ENCODE assay signal across 9 mouse cellular contexts in the genomic region with DNA sequence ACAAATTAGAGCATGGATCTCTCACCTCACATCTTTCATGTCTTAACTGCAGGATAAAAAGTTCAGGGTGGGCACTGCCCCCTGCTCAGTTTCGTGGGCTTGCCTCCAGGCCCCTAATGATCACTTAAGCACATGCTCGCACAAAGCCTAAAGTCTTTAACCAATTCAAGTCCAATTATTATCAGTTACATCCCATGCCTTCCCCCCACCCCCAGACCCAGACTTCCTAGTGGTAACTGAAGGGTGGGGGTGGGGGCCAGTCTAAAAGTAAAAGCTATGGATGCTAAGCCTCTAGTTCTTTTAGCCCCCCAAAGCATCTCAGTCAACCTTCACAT.
DNase-seq lines count a peak whose midpoint lies in the region; ATAC-seq and TF ChIP-seq lines count a peak whose summit lies in the region.
"Had no signal": no experiment of that assay in that cellular context is flagged by ENCODE, and none has a peak within 500 bp of the region (broad histone marks: within the 10 kb centered on the region; RNA-seq: fewer than 3 reads in every experiment).

No protein-coding gene starts in this region.

- intact Hi-C loops in left cerebral cortex, postnatal 36 days (cut with DNase I) = no loop called here

- TF ChIP-seq CTCF in layer of hippocampus, adult 2 months (conservative IDR thresholded peaks at IDR 0.05) = no peak

- H3K36me3 ChIP-seq in forebrain, embryonic 12.5 days (replicated peaks) = no peaks in the 10 kb centered on the region
- H3K36me3 ChIP-seq in limb, embryonic 12.5 days = no peaks in the 10 kb centered on the region
- no peaks in the 10 kb centered on the region for H3K36me3 ChIP-seq in neural tube, embryonic 14.5 days (ENCODE audit: control insufficient read depth, insufficient read depth, low read length)

- peak overlapping the region; percentile 64; the same call in 1 of the 2 replicates for H3K9ac ChIP-seq in forebrain, embryonic 12.5 days
- H3K9ac ChIP-seq in limb, embryonic 12.5 days (replicated peaks) = peak overlapping the region; percentile 80
- peak overlapping the region; percentile 68 for H3K9ac ChIP-seq in neural tube, embryonic 14.5 days (replicated peaks; ENCODE audit: low read depth, low read length)

- peaks cover 20% of the 10 kb centered on the region for H3K4me1 ChIP-seq in forebrain, embryonic 12.5 days
- H3K4me1 ChIP-seq in limb, embryonic 12.5 days (replicated peaks) = peaks cover 51% of the 10 kb centered on the region
- peaks cover 37% of the 10 kb centered on the region for H3K4me1 ChIP-seq in neural tube, embryonic 14.5 days (ENCODE audit: control insufficient read depth, insufficient read depth, low read length)

- H3K27me3 ChIP-seq in forebrain, embryonic 12.5 days = peaks cover 22% of the 10 kb centered on the region
- H3K27me3 ChIP-seq in limb, embryonic 12.5 days = no peaks in the 10 kb centered on the region
- no peaks in the 10 kb centered on the region for H3K27me3 ChIP-seq in neural tube, embryonic 14.5 days (ENCODE audit: control insufficient read depth, insufficient read depth, low read length)

- no peak for ATAC-seq in forebrain, embryonic 12.5 days (ENCODE audit: low FRiP score)
- ATAC-seq in limb, embryonic 12.5 days (ENCODE audit: insufficient number of reproducible peaks, insufficient read depth, low FRiP score, low TSS enrichment, low read depth) = no peak
- no peak; the same call in 1 of the 2 replicates for ATAC-seq in neural tube, embryonic 14.5 days (ENCODE audit: low read depth)
- ATAC-seq in erythroblast, adult 5-6 weeks (replicated peaks; ENCODE audit: low FRiP score, poor library complexity, severe bottlenecking) = no peak

- peak overlapping the region; percentile 84 for H3K4me2 ChIP-seq in forebrain, embryonic 12.5 days
- H3K4me2 ChIP-seq in limb, embryonic 12.5 days = peak overlapping the region; percentile 62
- peak overlapping the region; percentile 78 for H3K4me2 ChIP-seq in neural tube, embryonic 14.5 days (ENCODE audit: low read depth, low read length)

- H3K27ac ChIP-seq in layer of hippocampus, adult 2 months = no peak overlapping the region
- no peak overlapping the region for H3K27ac ChIP-seq in forebrain, embryonic 12.5 days
- H3K27ac ChIP-seq in limb, embryonic 12.5 days = peak overlapping the region; percentile 86
- H3K27ac ChIP-seq in neural tube, embryonic 14.5 days (ENCODE audit: low read depth, low read length) = peak overlapping the region; percentile 77; the same call in 1 of the 2 replicates

- H3K4me3 ChIP-seq in layer of hippocampus, adult 2 months = peak overlapping the region; percentile 56
- H3K4me3 ChIP-seq in forebrain, embryonic 12.5 days (replicated peaks) = peak overlapping the region; percentile 46
- H3K4me3 ChIP-seq in limb, embryonic 12.5 days (replicated peaks) = peak overlapping the region; percentile 54
- peak overlapping the region; percentile 50 for H3K4me3 ChIP-seq in neural tube, embryonic 14.5 days (ENCODE audit: low read depth, low read length)

- WGBS in forebrain, embryonic 12.5 days = 0% methylated on average over 2 of the region's 2 CpGs
- WGBS in limb, embryonic 12.5 days = 4% methylated on average over 2 of the region's 2 CpGs
- 7% methylated on average over 2 of the region's 2 CpGs for WGBS in neural tube, embryonic 14.5 days

- no peak for DNase-seq in layer of hippocampus, adult 2 months (ENCODE audit: low spot score in 2 of 2)
- DNase-seq in layer of hippocampus, postnatal 25 days (ENCODE audit: extremely low spot score in 1 of 2, low spot score in 1 of 2) = no peak
- no peak for DNase-seq in left cerebral cortex, postnatal 36 days (ENCODE audit: low spot score in 2 of 2)
- no peak for DNase-seq in urinary bladder, postnatal 14 days (ENCODE audit: low spot score)
- DNase-seq: right cerebral cortex, postnatal 4 days had no signal

- no peaks in the 10 kb centered on the region for H3K9me3 ChIP-seq in forebrain, embryonic 12.5 days
- H3K9me3 ChIP-seq in limb, embryonic 12.5 days = no peaks in the 10 kb centered on the region
- H3K9me3 ChIP-seq in neural tube, embryonic 14.5 days (ENCODE audit: control insufficient read depth, low read length) = no peaks in the 10 kb centered on the region

Comparison
In these comparisons a context has a peak if more than half of its experiments do, and no peak if none do; other contexts are left out.
1. H3K27ac ChIP-seq: peak in limb, embryonic 12.5 days (single experiment) and neural tube, embryonic 14.5 days (single experiment); none in layer of hippocampus, adult 2 months (single experiment) and forebrain, embryonic 12.5 days (single experiment).
2. Peak in every context shown above with its lines, with median percentiles within 50 percentile points of each other: H3K4me3 ChIP-seq, H3K4me2 ChIP-seq and H3K9ac ChIP-seq.